Mouse (Mus musculus): Measurements from ENCODE around the gene Zfp719. TPM values are rescaled to one million over a fixed set of nuclear protein-coding genes. Genes with fewer than 3 reads are reported as not detected.

Zfp719 gene
- polyA plus RNA-seq, 1 experiment from 2014 or later: 19.4 TPM

DNA sequence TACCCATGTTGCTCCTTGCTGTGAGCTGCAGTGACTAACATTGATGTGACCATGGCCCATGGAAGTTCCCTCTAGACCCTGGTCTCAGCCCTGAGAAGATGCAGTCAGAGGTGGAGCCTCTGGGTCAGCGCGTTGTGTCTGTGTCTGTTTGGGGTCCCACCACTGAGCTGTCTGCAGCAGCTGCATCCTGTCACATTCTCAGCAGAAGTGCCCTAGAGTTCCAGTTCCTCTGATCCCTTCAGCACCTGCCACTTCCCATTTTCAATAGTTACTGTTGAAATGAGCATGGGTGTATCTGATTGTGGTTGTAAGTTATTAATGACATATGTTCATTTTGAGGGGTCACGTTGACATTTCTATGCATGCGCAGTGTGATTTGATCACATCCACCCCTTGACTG is 26.3 kb upstream of the Zfp719 start:
- Histone ChIP-seq H3K4me2 (ENCODE audit: low read length) (no peak overlapping the region), H3K36me3 (ENCODE audit: control insufficient read depth, insufficient read depth, low read length) (no peaks in the 10 kb centered on the region), H3K27ac (replicated peaks; ENCODE audit: low read depth, low read length) (no peak overlapping the region), H3K4me1 (ENCODE audit: control insufficient read depth, insufficient read depth, low read length) (no peaks in the 10 kb centered on the region), H3K9me3 (ENCODE audit: control insufficient read depth, low read length) (no peaks in the 10 kb centered on the region), H3K27me3 (ENCODE audit: control insufficient read depth, insufficient read depth, low read length) (no peaks in the 10 kb centered on the region), H3K4me3 (replicated peaks; ENCODE audit: low read depth, low read length) (no peak overlapping the region), H3K9ac (replicated peaks; ENCODE audit: low read length) (no peak overlapping the region)
- DNase-seq (no peak), ATAC-seq (ENCODE audit: low FRiP score, low TSS enrichment) (no peak)
- 93% methylated on average over 4 of the region's 4 CpGs for WGBS

DNA sequence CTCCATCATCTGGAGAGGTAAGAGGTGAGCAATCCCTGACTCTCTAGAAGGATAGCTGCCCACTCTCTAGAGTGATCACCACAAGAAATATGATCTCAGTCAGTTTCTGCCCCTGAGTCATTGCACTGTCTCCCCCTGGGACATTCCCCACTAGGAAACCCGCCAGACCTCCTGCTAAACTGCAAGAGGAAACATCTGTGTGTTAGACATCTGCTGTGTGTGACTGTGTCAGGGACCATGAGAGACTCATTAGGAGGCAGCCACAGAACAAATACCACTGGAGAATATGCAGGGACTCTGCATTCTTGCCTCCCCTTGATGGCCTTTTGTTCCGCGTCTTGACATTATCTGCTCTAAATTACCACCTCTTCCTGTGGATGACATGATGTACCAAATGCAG is 24.9 kb upstream of the Zfp719 start:
- Histone ChIP-seq H3K4me2 (ENCODE audit: low read length) (no peak overlapping the region), H3K9me3 (ENCODE audit: control insufficient read depth, low read length) (no peaks in the 10 kb centered on the region), H3K9ac (replicated peaks; ENCODE audit: low read length) (no peak overlapping the region), H3K36me3 (ENCODE audit: control insufficient read depth, insufficient read depth, low read length) (no peaks in the 10 kb centered on the region), H3K4me1 (ENCODE audit: control insufficient read depth, insufficient read depth, low read length) (no peaks in the 10 kb centered on the region), H3K4me3 (replicated peaks; ENCODE audit: low read depth, low read length) (no peak overlapping the region), H3K27me3 (ENCODE audit: control insufficient read depth, insufficient read depth, low read length) (no peaks in the 10 kb centered on the region), H3K27ac (replicated peaks; ENCODE audit: low read depth, low read length) (no peak overlapping the region)
- ATAC-seq (ENCODE audit: low FRiP score, low TSS enrichment): no peak
- DNase-seq: no peak
- WGBS: 73% methylated on average over 3 of the region's 3 CpGs

DNA sequence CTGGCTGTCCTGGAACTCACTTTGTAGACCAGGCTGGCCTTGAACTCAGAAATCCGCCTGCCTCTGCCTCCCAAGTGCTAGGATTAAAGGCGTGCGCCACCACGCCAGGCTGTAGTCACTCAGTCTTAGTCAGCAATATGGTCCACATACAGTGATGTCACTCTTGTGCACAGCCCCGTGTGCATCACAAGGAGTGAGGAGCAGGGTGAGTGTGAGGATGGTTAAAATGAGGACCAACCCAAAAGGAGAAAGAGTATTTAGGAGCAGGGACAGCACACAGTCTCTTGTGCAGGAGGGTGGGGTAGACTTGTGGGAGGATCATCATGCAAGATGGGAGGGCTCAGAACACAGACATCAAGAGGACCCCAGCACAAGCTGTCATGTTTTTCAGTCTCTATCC is 24.1 kb upstream of the Zfp719 start:
- Histone ChIP-seq H3K9ac (replicated peaks; ENCODE audit: low read length) (no peak overlapping the region), H3K4me2 (ENCODE audit: low read length) (no peak overlapping the region), H3K4me1 (ENCODE audit: control insufficient read depth, insufficient read depth, low read length) (no peaks in the 10 kb centered on the region), H3K27ac (replicated peaks; ENCODE audit: low read depth, low read length) (no peak overlapping the region), H3K9me3 (ENCODE audit: control insufficient read depth, low read length) (no peaks in the 10 kb centered on the region), H3K4me3 (replicated peaks; ENCODE audit: low read depth, low read length) (no peak overlapping the region), H3K36me3 (ENCODE audit: control insufficient read depth, insufficient read depth, low read length) (no peaks in the 10 kb centered on the region), H3K27me3 (ENCODE audit: control insufficient read depth, insufficient read depth, low read length) (no peaks in the 10 kb centered on the region)
- WGBS: 92% methylated on average over 5 of the region's 5 CpGs
- ATAC-seq (ENCODE audit: low FRiP score, low TSS enrichment) (no peak), DNase-seq (no peak)

DNA sequence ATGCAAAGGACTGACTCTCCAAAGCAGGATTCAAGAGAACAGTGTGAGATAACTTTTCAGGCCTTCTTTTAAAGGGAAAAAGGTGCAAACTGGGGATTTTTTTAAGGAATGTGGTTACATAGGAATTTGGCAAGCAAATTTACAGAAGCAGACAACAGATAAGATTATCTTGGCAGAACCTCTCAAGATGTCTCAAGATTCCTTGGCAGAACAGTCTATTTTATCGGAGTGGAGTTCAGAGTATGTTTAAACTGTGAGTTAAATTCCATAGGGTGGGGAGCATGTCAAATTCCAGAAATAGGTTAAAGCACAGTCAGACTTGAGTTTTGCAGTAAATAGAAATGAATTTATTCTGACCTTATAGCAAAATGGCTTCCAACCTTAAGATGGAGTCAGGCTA is 22.5 kb upstream of the Zfp719 start:
- WGBS: 96% methylated on average over 1 of the region's 1 CpGs
- ATAC-seq (ENCODE audit: low FRiP score, low TSS enrichment) (no peak), DNase-seq (no peak)

DNA sequence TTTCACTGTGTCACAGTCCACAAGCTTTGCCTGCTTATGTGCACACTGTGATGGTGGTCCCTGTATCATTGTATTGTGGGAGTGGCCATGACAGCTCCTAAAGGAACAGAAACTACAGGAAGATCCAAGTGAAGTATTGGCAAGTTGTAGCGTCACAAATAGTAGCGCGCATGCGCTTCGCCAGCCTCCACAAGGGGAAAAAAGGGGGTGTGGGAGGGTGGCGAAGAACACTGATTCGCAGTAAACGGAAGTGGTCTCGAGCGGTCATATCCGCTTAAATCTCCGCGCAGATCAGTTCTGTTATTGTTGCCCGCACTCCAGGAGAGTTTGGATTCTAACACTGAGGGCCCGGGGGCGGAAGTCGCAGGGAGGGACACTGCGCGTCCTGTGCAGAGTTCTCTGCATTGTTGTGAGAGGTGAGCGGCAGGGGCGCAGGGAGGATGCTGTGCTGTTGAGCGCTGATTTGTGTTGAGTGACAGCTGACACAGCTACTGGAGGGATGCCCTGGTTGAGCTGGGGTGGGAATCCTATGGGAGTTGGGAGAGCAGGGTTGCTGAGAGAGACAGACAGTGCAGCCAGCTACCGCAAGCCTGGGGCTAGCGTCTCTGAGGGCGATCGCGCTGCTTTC is 17.3 kb upstream of the Zfp719 start, which contains the start of gene Zfp658:
Zfp658 (plus strand) TSS at position 251 of the 628 bp plus-strand sequence.
- H3K4me3 ChIP-seq (replicated peaks; ENCODE audit: low read depth, low read length): peak within 1 kb of the TSS; percentile 66

More for the DNA sequence above, 22.5 kb upstream of the Zfp719 start:
- no peak overlapping the region for H3K4me3 ChIP-seq (replicated peaks; ENCODE audit: low read depth, low read length)
- H3K4me1 ChIP-seq (ENCODE audit: control insufficient read depth, insufficient read depth, low read length): no peaks in the 10 kb centered on the region
- H3K9ac ChIP-seq (replicated peaks; ENCODE audit: low read length): no peak overlapping the region
- H3K27ac ChIP-seq (replicated peaks; ENCODE audit: low read depth, low read length): no peak overlapping the region
- H3K27me3 ChIP-seq (ENCODE audit: control insufficient read depth, insufficient read depth, low read length): no peaks in the 10 kb centered on the region
- H3K36me3 ChIP-seq (ENCODE audit: control insufficient read depth, insufficient read depth, low read length): no peaks in the 10 kb centered on the region
- no peak overlapping the region for H3K4me2 ChIP-seq (ENCODE audit: low read length)
- no peaks in the 10 kb centered on the region for H3K9me3 ChIP-seq (ENCODE audit: control insufficient read depth, low read length)

DNA sequence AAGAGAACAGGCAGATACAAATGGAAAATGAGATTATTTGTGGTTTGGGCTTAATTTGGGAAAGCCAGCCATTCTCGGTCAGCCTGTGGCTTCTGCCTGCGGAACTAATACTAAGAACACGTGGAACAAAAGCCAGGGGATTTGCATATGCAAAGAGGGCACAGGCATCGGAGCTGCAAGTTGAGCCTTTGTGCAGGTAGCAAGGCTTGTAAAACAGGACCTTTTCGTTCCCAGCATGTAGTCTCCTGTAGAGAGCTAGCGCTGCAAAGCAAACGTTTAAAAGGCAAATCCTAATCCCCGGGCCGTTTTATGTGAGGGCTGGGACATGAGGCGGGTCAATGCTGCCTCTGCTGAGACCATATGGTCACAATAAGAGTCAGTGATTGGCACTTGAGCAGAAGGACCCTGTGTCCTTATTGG is 16.7 kb upstream of the Zfp719 start:
- 0% methylated on average over 10 of the region's 10 CpGs for WGBS
- peaks cover 31% of the 10 kb centered on the region for H3K36me3 ChIP-seq (ENCODE audit: control insufficient read depth, insufficient read depth, low read length)
- peak overlapping the region; percentile 89 for H3K27ac ChIP-seq (replicated peaks; ENCODE audit: low read depth, low read length)
- H3K4me2 ChIP-seq (ENCODE audit: low read length): peak overlapping the region; percentile 75
- H3K9ac ChIP-seq (replicated peaks; ENCODE audit: low read length): peak overlapping the region; percentile 63
- ATAC-seq (ENCODE audit: low FRiP score, low TSS enrichment) (peak; percentile 24; the same call in 1 of the 2 replicates), DNase-seq (peak; percentile 64)
- H3K4me1 ChIP-seq (ENCODE audit: control insufficient read depth, insufficient read depth, low read length): peaks cover 15% of the 10 kb centered on the region
- H3K4me3 ChIP-seq (replicated peaks; ENCODE audit: low read depth, low read length): peak overlapping the region; percentile 66
- H3K9me3 ChIP-seq (ENCODE audit: control insufficient read depth, low read length): no peaks in the 10 kb centered on the region
- H3K27me3 ChIP-seq (ENCODE audit: control insufficient read depth, insufficient read depth, low read length): no peaks in the 10 kb centered on the region

More for the DNA sequence above, 17.3 kb upstream of the Zfp719 start, which contains the start of gene Zfp658:
- ATAC-seq (ENCODE audit: low FRiP score, low TSS enrichment): peak; percentile 91
- peak within 1 kb of the TSS; percentile 63 for H3K9ac ChIP-seq (replicated peaks; ENCODE audit: low read length)
- H3K4me1 ChIP-seq (ENCODE audit: control insufficient read depth, insufficient read depth, low read length): peaks cover 15% of the 10 kb centered on the region
- peak within 1 kb of the TSS; percentile 75 for H3K4me2 ChIP-seq (ENCODE audit: low read length)
- H3K9me3 ChIP-seq (ENCODE audit: control insufficient read depth, low read length): no peaks in the 10 kb centered on the region
- DNase-seq: peak; percentile 97
- WGBS: under 1% methylated on average over 27 of the region's 27 CpGs
- peak within 1 kb of the TSS; percentile 89 for H3K27ac ChIP-seq (replicated peaks; ENCODE audit: low read depth, low read length)
- H3K27me3 ChIP-seq (ENCODE audit: control insufficient read depth, insufficient read depth, low read length): no peaks in the 10 kb centered on the region
- peaks cover 26% of the 10 kb centered on the region for H3K36me3 ChIP-seq (ENCODE audit: control insufficient read depth, insufficient read depth, low read length)

DNA sequence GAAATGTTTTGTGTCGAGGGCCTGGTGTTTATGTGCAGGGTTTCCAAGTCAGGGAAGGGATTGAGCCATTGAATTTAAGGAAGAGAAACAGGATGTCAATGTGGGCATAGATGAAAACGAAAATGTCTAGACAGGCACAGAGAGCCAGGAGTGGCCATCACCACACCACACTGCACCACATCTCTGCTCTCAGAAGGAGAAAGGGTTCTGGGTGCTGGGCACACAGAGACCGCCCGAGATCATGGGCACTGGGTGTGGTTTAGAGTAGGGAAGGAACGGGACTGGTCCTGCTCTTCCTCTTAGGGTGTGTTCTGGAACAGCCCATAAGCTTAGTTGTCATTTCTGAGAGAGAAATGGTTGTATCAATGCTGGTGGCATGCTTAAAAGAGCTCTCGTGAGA is 16.1 kb upstream of the Zfp719 start:
- H3K4me2 ChIP-seq (ENCODE audit: low read length): peak overlapping the region; percentile 75
- peaks cover 15% of the 10 kb centered on the region for H3K4me1 ChIP-seq (ENCODE audit: control insufficient read depth, insufficient read depth, low read length)
- H3K4me3 ChIP-seq (replicated peaks; ENCODE audit: low read depth, low read length): peak overlapping the region; percentile 66
- WGBS: 51% methylated on average over 6 of the region's 6 CpGs
- H3K9me3 ChIP-seq (ENCODE audit: control insufficient read depth, low read length): no peaks in the 10 kb centered on the region
- peaks cover 37% of the 10 kb centered on the region for H3K36me3 ChIP-seq (ENCODE audit: control insufficient read depth, insufficient read depth, low read length)
- peak overlapping the region; percentile 63 for H3K9ac ChIP-seq (replicated peaks; ENCODE audit: low read length)
- ATAC-seq (ENCODE audit: low FRiP score, low TSS enrichment): no peak
- peak overlapping the region; percentile 89; the same call in 1 of the 2 replicates for H3K27ac ChIP-seq (replicated peaks; ENCODE audit: low read depth, low read length)
- DNase-seq: no peak
- H3K27me3 ChIP-seq (ENCODE audit: control insufficient read depth, insufficient read depth, low read length): no peaks in the 10 kb centered on the region

DNA sequence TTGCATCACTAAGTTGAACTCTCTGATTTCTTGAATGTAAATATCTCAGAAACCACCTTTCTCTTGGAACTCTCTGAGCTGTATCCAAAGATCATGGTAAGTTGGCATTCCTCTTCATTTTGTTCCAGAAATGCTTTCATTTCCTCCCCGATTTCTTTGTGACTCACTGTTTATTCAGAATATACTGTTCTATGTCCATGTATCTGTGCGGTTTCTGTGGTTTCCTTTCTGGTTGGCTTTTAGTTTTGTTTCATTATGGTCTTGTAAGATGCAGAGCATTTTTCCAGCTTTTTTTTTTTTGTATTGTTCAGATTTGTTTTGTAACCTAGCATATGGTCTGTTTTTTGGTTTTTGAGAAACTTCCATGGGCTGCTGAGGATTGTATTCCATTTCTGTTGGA is 8.2 kb upstream of the Zfp719 start:
- Histone ChIP-seq H3K27ac (replicated peaks; ENCODE audit: low read depth, low read length) (no peak overlapping the region), H3K9me3 (ENCODE audit: control insufficient read depth, low read length) (no peaks in the 10 kb centered on the region), H3K9ac (replicated peaks; ENCODE audit: low read length) (no peak overlapping the region), H3K27me3 (ENCODE audit: control insufficient read depth, insufficient read depth, low read length) (no peaks in the 10 kb centered on the region), H3K4me2 (ENCODE audit: low read length) (no peak overlapping the region), H3K36me3 (ENCODE audit: control insufficient read depth, insufficient read depth, low read length) (peaks cover 91% of the 10 kb centered on the region), H3K4me1 (ENCODE audit: control insufficient read depth, insufficient read depth, low read length) (no peaks in the 10 kb centered on the region), H3K4me3 (replicated peaks; ENCODE audit: low read depth, low read length) (no peak overlapping the region)
- no peak for ATAC-seq (ENCODE audit: low FRiP score, low TSS enrichment)
- WGBS: 99% methylated on average over 2 of the region's 2 CpGs
- no peak for DNase-seq

DNA sequence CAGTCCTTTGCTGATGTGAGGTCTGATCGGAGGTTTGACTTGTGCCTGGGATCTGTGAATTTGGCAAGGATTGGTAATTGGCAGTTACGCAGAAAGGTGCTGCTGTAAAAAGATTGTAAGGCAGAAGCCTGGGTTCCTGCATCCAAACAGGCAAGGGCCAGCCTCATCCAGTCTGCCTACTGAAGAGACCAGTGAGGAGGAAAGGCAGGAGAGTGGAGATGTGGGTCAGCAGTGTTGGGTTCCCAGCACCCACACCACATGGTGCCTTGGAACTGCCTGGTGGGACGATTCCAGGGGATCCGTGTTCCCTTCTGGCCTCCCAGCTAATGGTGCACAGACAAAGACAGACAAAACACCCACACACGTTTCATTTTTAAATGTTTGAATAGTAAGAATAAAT is 1.1 kb downstream of the Zfp719 start:
- H3K27ac ChIP-seq (replicated peaks; ENCODE audit: low read depth, low read length): peak overlapping the region; percentile 88; the same call in 1 of the 2 replicates
- peak overlapping the region; percentile 80 for H3K9ac ChIP-seq (replicated peaks; ENCODE audit: low read length)
- no peaks in the 10 kb centered on the region for H3K27me3 ChIP-seq (ENCODE audit: control insufficient read depth, insufficient read depth, low read length)
- peak overlapping the region; percentile 82 for H3K4me2 ChIP-seq (ENCODE audit: low read length)
- no peak for ATAC-seq (ENCODE audit: low FRiP score, low TSS enrichment)
- peaks cover 21% of the 10 kb centered on the region for H3K36me3 ChIP-seq (ENCODE audit: control insufficient read depth, insufficient read depth, low read length)
- WGBS: 67% methylated on average over 5 of the region's 5 CpGs
- H3K4me3 ChIP-seq (replicated peaks; ENCODE audit: low read depth, low read length): peak overlapping the region; percentile 55
- H3K9me3 ChIP-seq (ENCODE audit: control insufficient read depth, low read length): no peaks in the 10 kb centered on the region
- DNase-seq: no peak
- H3K4me1 ChIP-seq (ENCODE audit: control insufficient read depth, insufficient read depth, low read length): peaks cover 21% of the 10 kb centered on the region
